Mouse (Mus musculus) CH12.LX (cell line): ENCODE results near the gene Nomo1.

Experiments used
- EP300 ChIP-seq: IDR thresholded peaks from 2 replicates; pipeline ENCODE4 v1.6.1; 2011; ENCODE audit warnings: low read length, improper control_type of control experiment
- HCFC1 ChIP-seq: IDR thresholded peaks from 2 replicates; pipeline ENCODE4 v1.6.1; 2012; ENCODE audit warnings: low read depth, mild to moderate bottlenecking, inconsistent platforms, low read length, improper control_type of control experiment
- SMC3 ChIP-seq: IDR thresholded peaks from 2 replicates; pipeline ENCODE4 v1.6.1; 2011; ENCODE audit warnings: low read depth, low read length, improper control_type of control experiment
- USF1 ChIP-seq: IDR thresholded peaks from 2 replicates; pipeline ENCODE4 v1.6.1; 2014; ENCODE audit warnings: low read depth, mild to moderate bottlenecking, inconsistent platforms, low read length, improper control_type of control experiment
- ZC3H11A ChIP-seq: IDR thresholded peaks from 2 replicates; pipeline ENCODE4 v1.6.1; 2012; ENCODE audit warnings: low read depth, mild to moderate bottlenecking, inconsistent platforms, low read length, improper control_type of control experiment
- ZNF384 ChIP-seq: IDR thresholded peaks from 2 replicates; pipeline ENCODE4 v1.6.1; 2012; ENCODE audit warnings: low read depth, low read length, improper control_type of control experiment, inconsistent platforms

DNA sequence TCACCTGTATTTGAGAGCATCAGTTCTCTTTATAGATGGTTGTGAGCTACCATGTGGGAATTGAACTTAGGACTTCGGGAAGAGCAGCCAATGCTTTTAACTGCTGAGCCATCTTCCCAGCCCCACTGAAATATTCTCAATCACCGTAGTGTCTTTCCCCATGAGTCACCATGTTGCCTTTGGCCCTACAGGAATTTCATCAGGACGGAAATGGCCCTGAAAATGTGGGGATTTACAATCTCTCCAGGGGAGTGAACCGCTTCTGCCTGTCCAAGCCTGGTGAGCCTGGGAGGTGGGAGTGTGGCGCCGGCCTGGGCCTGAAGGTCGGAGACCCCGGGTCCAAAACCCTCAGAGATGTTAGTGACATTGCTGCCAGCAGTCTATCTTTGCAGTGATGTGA lies 27.2 kb downstream of the Nomo1 start:
- TF ChIP-seq ZC3H11A = no peak
- no peak for TF ChIP-seq SMC3
- no peak for TF ChIP-seq HCFC1
- TF ChIP-seq EP300 = no peak
- no peak for TF ChIP-seq USF1
- no peak for TF ChIP-seq ZNF384
